Mouse (Mus musculus) cerebellum, postnatal 36 days (tissue): ENCODE measurements at regions not wholly inside any gene's neighbourhood (a gene's known extent, or its start where the extent isn't known, plus 50 kb on each side); places are given as distances from the start of the nearest gene placed in this dataset.
"Not testable (repeated sequence)": the region's sequence is repeated elsewhere in the genome, so short reads cannot be mapped to it uniquely, and the experiment has no call there.

Source experiments
- DNase-seq, 2 experiments: peaks; one replicate each; pipeline ENCODE4 v3.0.0; 2021 to 2022; ENCODE audit warnings: mixed read lengths in 2 of 2

DNA sequence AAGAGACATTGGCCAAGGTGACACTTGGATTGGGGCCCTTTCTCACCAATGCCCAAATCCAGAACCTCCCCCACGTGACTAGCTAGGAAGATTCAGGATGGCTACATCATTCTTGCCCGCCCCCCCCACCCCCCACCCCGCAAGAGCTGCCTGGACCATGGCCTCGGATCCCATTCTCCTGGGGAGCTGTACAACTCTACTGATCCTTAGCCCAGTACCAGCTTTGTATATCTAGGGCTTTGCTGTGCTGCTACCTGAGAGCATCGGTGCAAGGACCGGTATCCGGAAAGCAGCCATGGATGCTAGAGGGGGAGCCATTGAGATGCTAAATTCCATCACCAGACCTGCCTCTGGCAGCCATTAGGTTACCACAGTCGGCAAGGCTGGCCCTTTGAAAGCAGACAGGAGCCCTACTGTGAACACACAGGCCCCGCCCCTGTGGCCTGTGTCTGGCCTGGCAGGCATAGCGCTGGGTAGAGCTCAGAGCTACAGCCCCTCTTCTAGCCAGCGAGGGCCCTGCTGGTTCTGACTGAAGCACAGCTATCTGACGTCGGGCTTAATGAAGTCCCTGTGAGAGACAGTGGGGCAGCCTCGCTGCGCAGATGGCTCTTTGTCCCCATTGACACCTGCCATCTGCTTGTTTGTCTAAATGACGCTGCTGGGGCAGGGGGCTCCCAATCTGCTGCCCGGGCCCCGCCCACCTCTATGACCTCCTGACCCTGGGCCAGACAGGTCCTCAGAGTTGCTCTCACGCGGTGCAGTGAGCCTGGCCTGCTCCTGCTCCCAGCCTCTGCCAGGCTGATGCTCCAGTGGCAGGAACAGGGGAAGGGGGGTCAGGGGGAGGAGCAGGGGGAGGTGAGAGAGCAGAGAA lies 128.9 kb downstream of the Dll1 start:
- peak; percentile 4 to 9 for DNase-seq

DNA sequence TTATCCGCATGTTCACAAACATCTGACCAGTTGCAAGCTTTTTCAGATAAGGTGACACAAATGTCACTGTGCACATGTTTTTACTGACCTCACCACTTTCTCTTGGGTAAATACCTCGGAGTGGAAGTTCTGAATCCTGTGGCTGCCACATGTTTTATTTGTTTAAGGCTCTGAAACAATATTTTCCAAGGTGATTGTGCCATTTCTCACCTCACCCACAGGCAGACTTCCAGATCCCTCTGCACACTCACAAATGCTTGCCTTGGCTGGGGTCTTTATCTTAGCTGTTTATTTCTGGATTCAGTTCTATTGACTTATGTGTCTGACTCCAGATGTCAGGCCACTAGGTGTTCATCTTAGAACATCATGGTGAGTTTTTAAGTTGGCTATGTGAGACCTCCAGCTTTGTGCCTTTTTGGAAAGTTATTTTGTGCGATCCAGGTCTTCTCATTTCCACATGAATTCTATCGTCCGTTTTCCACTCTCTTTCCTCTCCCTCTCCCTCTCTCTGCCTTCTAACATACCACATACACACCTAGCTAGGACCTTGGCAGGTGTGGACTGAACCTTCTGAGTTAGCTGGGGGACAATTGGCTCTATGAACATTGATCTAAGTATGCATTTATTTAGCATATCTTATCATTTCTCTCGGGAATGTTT lies 133.6 kb downstream of the Dll1 start:
- no peak for DNase-seq

DNA sequence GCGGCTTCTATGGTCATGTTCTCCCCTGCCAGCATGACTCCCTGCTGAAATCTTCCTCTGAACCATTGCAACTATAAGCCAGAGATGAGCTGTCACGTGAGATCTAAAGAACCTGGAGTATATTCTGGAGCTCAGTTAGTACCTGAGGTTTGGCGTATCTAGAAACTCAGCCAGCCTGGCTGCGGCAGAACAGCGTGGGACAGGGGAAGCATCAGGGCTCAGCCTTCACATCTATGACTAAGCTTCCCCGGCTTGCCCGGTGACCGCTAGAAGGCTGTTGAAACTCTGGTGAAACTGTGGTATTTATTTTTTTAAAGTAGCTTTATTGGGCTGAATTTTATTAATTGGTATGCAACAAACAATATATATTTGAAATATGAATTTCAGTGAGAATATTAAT lies 134.3 kb downstream of the Dll1 start:
- DNase-seq = no peak

DNA sequence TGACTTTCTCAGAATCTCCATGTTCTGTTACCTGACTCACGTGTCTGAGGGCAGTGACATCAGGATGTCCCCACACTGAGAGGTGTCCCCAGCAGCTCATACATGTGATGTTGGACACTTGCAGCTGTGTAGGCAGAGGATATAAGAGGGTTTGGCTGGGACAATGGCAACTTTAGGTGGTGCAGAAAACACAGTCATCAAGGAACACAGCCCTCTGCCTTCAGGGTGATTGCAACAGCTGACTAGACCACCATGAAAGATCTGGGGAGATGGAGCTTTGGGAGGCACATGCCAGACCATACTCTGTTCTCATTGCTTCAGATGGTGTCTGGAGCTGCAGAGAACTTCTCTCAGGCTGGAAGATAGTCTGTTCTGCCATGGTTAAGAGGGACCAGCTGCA lies 135.2 kb downstream of the Dll1 start:
- no peak for DNase-seq

DNA sequence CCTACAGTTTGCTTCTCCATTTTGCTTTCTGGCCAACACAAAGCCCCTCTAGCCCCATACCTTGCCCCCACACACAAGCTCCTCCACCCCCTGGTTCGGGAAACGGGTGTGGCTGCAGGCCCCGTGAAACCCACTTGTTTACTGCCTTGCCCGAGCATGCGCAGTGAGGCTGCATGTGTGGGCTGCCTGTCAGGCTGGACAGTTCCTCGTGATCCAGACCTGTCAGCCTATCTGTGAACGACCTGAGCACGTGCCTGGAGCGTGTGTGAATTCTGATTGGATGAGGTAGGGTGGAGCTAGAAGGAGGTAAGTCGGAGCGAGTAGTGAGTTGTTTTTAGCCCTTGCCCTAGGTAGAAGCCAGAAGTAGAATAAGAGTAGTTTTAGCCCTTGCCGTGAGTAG lies 136.0 kb downstream of the Dll1 start:
- not testable (repeated sequence) for DNase-seq

DNA sequence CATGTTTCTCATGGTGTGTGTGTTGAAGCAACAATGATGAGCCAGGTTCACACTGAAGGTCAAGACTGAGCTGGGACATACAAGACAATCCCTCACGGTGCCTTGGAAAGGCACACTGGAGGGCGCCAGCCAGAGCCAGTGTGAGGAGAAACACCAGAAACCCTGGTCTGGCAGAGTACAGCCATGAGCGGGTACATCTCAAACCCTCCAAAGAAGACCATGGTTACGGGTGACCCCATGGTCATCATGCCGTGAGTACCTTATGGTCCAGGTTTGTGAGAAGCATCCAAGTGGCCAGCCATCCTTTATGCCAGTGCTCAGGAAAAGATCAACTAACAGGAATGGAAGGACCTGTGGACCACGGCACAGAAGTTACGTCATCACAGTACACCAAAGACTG lies 136.7 kb downstream of the Dll1 start:
- no peak for DNase-seq

DNA sequence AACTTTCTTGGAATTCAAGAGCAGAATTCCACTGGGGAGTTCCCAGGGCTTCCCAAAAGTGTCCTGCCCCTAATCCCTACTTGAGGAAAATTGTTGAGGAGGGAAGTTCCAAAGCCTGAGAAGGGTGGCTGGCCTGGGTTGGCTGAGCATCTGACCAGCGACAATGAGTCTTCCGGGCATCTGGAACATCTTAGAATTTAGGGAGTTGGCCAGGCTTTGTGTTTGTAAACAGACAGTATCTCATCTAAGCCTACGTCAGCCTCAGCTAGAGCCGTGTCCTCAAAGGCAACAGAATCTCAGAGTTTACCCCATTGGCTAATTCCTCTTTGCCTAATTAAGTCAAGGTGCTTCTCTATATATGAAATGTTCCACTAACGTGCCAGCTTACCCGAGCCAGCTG lies 141.6 kb downstream of the Dll1 start:
- no peak for DNase-seq

DNA sequence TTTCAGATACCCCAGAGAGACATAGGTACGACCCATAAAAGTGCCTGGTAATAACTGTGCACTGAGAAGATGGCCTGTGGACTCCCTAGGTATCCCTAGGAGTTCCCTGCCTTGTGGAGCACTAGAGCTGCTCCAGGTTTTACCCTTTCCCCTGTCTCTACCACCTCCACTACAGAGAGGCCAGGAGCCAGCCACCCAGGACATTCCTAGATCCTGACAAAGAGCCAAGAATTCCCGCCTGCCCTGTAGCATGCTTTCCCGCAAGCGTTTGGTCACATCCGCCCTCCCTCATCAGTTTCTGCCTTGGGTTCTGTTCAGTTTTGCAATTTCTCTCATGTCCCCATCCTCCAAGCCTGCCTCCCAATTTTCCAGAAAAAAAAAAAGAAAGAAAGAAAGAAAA lies 145.5 kb downstream of the Dll1 start:
- no peak for DNase-seq

DNA sequence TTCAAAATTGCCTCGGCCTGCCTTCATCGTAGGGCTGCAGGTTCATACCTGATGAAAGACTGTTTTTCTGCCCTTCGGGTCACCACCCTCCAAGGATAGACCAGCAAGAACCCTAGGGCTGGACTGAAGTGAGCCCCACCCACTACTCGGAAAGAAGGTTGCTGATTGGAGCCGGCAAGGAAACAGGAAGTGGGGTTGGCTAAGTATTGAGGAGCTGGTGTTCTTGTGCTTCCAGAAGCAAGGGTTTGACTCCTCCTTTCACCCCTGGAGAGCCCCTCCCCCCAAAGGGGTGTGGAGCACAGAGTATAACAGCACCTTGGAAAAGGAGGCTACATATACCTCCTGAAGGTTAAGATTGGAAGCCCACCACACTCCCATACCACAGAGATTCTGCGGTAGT lies 147.5 kb downstream of the Dll1 start:
- no peak for DNase-seq

DNA sequence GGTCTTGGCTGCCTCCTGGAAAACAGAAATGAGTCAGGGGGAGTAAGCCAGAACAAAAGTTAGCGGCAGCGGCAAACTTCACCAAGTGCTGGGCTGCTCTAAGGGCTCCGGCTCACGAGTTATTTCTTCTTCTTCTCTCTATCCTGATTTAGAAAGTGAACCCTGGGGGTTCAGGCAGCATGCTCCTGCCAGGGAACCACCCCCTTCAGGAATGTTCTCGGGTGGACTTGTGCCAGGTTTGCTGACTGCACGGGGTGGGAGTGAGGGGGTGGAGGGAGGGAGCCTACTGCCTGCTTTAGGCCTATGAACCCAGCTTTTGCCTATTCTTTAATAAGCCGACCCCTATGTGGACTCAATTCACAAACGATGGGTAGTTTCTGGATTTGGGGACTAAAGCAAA lies 148.6 kb downstream of the Dll1 start:
- DNase-seq = no peak

DNA sequence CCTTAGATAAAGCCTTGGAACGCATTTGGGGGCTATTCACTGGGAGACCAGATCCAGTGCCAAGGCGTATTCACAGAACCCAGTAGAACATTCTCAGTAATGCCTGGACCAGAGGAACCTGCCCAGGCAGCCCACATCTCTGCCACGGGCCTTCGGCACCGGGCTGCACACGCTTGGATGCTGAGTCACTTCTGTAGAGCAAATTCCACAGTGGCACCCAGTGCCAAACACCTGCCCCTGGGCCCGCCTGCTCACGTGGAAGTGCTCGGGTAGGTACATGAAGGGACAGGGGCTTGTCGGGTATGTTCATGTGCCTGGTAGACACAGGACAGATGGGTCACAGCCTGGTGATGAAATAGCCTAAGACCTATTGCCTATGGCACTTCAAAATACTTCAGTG lies 152.8 kb downstream of the Dll1 start:
- DNase-seq = no peak

DNA sequence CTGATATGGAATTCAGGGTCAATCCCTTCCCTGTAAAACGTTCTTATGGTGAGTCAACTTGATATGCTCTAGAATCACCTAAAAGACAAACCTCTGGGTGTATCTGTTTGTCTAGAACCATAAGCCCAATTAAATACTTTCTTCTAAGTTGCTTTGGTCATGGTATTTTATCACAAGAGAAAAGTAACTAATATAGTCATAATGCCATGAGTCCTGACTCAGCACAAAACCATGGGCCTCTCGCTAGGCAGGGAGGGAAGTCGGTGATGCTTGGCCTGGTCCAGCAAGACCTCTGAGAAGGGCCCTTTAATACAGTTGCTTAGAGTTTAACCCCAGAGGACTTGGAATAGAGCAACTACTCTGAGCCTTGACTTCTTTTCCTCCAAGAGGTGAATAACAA lies 153.7 kb downstream of the Dll1 start:
- no peak for DNase-seq

DNA sequence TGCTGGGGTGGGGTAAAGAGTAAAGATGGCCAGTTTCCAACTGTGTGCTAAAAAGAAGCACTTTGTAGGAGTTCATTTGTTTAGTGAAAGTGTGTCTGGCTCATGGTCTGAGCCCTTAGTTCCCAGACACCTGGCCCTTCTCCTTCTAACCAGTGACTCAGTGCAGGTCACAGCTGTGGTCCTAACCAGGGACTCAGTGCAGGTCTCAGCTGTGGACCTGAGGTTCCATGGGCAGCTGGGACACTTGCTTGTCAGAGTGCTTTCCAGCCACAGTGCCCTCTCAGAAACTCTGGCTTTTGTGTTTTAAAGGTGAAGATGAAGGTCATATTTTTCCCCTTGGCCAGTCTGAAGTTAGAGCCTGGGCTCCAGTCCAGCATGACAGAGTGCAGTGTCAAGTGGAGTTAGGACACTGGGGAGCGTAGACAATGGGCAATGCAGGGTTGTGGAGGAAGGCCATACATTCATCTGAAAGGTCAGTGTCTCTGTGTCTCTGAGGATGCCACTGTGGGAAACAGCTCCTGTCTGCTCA lies 162.5 kb downstream of the Dll1 start:
- no peak for DNase-seq

DNA sequence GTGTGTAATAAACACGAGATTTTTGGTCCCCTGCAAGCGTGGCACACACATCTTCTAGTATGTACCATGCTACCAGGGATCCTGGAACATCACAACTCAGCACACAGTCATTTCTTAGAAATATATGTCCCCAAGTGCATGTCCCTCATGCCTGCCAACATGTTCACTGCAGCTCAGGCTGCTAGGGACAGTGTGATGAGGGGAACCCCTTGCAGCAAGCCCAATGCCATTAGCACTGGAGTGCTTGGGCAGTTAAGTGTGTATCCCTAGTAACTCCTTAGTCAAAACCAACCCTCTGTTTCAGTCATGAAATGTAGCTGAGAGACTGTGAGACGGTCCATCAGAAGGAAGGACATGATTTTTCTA lies 167.5 kb upstream of the Gm3448 start:
- no peak for DNase-seq

DNA sequence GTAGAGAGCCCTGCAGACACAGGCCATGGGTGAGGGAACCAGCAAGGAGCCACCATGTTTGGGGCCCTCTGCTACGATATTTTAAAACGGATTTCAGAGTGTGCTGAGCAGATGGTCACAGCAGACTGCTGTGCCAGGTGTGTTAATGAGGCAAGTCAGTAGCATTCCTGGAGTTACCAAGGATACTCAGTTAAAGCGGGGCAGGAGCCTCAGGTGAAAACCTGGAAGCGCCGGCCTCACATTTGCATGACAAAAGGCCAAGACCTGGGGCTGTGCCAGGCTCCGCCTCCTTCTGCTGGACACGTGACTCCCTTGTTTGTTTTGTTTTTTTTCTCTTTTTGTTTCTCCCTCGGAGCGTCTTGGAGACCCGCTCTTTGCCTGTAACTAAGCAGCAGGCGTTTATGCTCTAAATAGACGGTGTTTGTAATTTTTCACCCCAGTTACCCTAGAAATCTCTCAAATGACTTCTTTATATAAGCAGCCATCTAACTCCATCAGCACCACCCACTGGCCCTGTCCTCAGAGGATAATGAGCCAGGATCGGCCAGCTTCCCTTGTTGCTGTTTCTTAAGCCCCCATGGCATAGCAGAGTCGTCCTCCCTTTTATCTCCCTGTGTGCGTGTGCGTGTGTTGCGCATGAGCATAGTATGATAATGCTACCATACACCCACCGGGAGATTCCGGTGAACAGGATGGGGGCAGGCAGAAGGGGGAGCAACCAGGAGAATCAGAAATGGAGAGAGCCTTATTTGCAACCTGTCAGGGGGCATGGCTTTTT lies 166.9 kb upstream of the Gm3448 start:
- DNase-seq = peak; percentile 70 to 79

DNA sequence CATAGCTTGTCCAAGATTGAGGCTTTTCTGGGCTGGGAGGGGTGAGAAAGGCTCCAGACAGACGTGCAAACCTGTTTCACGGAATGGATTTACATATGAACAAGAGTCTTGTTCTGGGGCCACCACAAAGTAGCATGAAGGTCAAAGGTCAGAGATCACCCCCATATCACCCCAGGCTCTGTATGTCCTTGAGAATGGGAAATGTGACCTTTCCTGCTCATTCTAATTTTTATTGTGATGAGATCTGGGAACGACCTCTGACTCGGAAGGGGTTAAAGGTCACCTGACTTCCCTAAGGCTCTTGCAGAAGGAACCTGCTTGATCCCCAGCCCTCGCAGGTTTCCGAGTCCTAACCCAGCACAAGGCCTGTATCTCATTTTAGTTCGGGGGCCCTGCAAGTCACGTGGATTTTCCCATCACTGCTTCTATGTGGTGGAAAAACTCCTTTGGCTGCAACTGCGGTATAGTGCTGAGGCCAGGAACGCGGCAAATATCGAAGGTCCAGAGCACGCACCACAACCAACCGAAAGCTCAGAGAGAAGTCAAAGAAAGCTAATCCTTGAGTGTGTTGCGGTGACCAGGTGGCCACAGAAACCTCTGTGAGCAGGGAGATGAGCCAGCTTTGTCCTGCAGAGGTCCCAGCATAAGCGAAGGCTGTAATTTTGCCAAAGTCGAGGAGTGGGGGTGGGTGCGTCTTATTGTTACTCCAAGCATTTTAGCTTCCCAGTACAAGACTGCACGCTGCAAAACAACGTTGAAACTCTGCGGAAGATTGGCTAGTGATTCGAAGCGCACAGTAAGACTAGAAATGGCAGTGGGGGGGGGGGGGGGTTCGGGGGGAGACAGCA lies 166.1 kb upstream of the Gm3448 start:
- peak in 1 of 2 experiments; percentile 12 for DNase-seq

DNA sequence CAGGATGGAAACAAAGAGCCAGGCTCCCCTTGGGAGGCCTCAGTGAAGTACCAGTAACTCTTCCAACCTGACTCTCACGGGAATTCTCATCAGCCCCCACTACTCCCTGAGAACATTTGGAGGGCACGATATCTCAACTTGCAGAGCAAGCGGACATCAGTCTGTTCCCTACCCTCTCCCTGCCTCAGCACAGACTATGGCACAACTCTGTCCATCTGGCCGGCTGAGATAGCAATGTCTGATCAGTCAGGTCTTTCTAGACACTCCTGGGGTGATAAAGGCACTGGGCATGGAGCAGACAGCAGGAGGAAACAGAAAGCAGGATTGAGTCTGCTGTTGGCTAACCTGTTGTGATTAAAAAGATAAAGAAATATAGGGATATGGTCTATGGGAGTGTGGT lies 164.5 kb upstream of the Gm3448 start:
- no peak for DNase-seq

DNA sequence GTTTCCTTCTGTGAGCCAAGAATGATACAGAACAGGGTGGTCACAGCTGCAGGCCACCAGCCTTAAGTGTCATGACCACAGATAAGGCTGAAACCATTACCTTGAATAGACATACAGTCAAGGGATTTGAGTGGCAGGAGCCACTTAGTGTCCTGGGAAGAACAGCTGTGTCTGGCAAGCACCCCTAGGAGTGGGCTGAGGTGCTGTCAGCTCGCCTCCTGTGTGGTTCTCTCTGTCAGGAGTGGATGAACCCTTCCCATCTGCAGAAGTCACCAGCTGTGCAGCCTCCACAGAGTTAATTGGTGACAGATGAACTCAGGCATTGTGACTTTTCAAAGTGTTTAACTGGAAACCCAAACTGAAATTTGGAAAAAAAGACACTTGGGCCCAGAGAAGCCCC lies 163.2 kb upstream of the Gm3448 start:
- no peak for DNase-seq

DNA sequence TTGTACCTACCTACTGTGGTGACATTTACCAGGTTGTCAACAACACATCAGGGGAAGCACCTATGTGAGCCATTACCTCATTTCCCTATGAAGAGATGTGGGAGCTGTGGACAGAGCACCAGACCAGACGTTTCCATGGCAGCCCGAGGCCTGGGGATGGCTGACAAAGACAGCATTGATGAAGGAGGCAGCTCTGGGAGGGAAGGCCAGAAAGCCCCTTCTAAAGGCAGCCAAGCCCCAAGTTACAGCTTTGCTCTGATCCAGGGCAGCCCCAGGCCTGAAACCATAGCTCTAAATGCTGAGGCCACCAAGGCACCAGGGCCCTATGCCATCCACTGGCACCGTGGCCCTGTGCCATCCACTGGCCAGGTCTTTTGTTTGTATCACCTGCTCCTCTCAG lies 157.9 kb upstream of the Gm3448 start:
- no peak for DNase-seq

DNA sequence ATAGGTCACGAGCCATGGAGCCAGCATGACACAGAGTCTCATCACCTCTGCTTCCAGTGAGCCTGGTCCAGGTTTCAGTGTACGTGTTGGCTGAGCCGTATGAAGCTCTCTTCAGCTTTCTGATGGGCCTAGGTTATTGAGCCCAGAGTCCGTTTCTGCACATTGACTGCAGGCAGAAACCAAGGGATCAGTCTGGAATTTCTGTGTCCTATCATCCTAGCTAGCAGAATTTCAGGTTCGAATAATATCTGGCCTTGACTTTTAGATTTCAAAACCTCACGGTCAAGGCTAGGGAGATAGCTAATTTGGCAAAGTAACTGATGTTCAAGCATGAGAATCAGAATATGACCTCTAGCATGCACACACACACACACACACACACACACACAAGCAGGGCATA lies 156.0 kb upstream of the Gm3448 start:
- no peak for DNase-seq

DNA sequence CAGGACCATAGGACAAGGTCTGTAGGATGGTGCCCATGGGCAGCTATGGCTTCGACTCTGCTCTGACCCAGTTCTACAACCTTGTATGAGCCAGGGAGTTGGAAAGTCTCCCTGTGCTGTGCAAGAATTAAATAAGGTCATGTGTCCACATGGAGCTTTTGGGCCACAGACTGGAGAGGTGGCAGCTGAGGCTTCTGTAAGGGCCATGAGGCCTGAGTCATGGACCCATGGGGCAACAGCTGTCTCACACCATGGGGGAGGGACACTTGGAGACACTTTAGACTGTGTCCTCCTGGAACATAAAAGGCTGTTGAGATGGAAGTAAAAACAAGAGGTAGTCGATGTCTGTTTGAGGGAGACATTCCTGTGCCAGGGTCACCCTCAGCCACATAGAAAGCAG lies 154.5 kb upstream of the Gm3448 start:
- DNase-seq = no peak

DNA sequence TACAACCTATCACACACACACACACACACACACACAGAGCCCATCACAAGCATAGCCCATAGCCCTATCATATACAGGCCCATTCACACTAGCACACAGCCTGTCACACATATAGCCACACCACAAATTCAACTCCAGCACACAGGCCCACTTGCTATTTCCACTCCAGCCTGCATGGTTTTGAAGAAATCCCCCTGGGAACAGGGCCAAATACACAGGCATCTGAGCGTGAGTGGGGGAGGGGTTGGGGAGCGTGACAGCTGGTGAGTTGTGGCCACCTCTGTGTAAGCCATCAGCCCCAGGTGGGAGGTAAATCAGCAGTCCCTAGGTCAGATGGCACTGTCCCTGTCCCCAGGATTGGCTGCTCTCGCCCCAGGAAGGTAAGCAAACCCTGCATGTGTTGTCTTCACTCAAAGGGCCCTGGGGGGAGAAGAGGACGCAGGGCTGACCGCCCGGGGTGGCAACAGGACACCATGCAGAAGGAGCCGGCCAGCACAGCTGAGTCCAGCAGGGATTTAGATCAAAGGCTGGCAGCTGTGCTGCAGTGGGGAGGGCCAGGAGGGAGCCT lies 153.6 kb upstream of the Gm3448 start:
- no peak for DNase-seq
